7 mouse cellular contexts compared by ENCODE assay signal in the genomic region with DNA sequence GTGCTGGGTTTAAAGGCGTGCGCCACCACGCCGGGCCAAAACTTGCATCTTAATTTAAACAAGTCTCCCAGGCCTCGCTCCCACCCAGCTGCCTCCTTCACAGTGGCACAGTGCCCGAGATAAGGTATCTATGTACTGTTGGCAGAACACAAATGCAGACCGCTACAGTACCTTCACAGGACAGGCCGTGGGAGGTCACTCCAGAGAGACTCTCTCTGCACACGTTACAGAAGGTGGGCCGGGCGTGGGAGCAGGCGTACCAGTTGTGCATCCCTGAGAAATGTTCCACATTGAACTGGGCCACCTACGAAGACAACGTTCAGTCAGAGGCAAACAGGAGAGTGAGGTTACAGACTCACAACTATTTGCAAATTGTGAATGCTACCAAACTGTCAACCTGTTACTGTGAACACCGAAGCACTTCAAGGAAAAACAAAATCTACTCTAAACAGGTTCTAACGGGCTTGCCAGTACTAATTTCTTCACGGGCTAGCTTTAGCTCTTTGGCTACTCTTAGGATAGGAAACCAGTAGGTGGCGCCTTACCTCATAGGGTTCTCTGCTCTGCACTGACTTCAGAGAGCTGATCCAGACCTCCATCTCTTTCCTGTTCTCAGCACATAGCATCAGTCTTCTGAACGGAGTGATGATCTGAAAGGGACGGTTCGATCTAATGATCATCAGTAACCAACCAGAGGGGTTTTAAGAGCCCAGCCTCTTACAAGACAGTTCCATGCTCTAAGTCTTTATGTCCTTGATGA.
A peak's percentile ranks its signal among the peaks of the same experiment; 100 is the strongest.
DNase-seq lines count a peak whose midpoint lies in the region; ATAC-seq and TF ChIP-seq lines count a peak whose summit lies in the region.

No protein-coding gene starts in this region.

- DNase-seq in left cerebral cortex, adult 11 months (ENCODE audit: low spot score) = peak; percentile 47
- no peak for DNase-seq in left cerebral cortex, postnatal 4 days
- peak; percentile 71 for DNase-seq in ES-E14 (ENCODE audit: low read depth, low spot score)
- DNase-seq in adrenal gland, postnatal 14 days = peak; percentile 53
- peak; percentile 39 to 41 for DNase-seq in heart, postnatal 10 days
- DNase-seq in naive thymus-derived CD4-positive, alpha-beta T cell, adult 2 months (ENCODE audit: low read depth) = peak; percentile 56
- DNase-seq in hindbrain, embryonic 14.5 days (ENCODE audit: low spot score) = no peak

- H3K9ac ChIP-seq in ES-E14 (ENCODE audit: insufficient read depth, low read depth, low read length, poor library complexity, severe bottlenecking) = no peak overlapping the region; the same call in 1 of the 2 replicates
- no peak overlapping the region for H3K9ac ChIP-seq in hindbrain, embryonic 14.5 days

- H3K9me3 ChIP-seq in ES-E14 (ENCODE audit: control insufficient read depth, insufficient read depth, low read depth, low read length) = no peaks in the 10 kb centered on the region
- H3K9me3 ChIP-seq in hindbrain, embryonic 14.5 days (ENCODE audit: control insufficient read depth, low read length) = no peaks in the 10 kb centered on the region

- in situ Hi-C loops in ES-E14 (cut with MboI; ENCODE audit: low sequenced_read_pairs in 2 of 2, unreplicated experiment in 2 of 2) = no loop called here

- no peak overlapping the region for H3K27ac ChIP-seq in ES-E14 (ENCODE audit: insufficient read depth, low read depth, low read length, poor library complexity, severe bottlenecking)
- H3K27ac ChIP-seq in hindbrain, embryonic 14.5 days = no peak overlapping the region

- no peaks in the 10 kb centered on the region for H3K27me3 ChIP-seq in hindbrain, embryonic 14.5 days (ENCODE audit: control insufficient read depth, insufficient read depth, low read length)

- H3K4me3 ChIP-seq in ES-E14 (ENCODE audit: insufficient read depth in 1 of 2, low read depth in 1 of 2, low read length in 2 of 2, poor library complexity in 1 of 2, severe bottlenecking in 1 of 2) = 0 out of 4 replicates have a peak overlapping the region, but pooled peaks of 1 of the 2 experiments have one; percentile 7
- H3K4me3 ChIP-seq in hindbrain, embryonic 14.5 days (replicated peaks; ENCODE audit: low read length) = no peak overlapping the region

- no peak for ATAC-seq in hindbrain, embryonic 14.5 days (ENCODE audit: low FRiP score)

- intact Hi-C loops in left cerebral cortex, postnatal 4 days (cut with DNase I) = no loop called here
- intact Hi-C loops in heart, postnatal 10 days (cut with DNase I) = loop anchor here (2.0 kb wide), 1 partner anchor 479 kb away; no protein-coding TSS in a partner anchor

- peaks cover 12% of the 10 kb centered on the region; the same call in 1 of the 2 replicates for H3K36me3 ChIP-seq in ES-E14 (ENCODE audit: control insufficient read depth, insufficient read depth, low read length, poor library complexity, severe bottlenecking)
- H3K36me3 ChIP-seq in hindbrain, embryonic 14.5 days (replicated peaks; ENCODE audit: control insufficient read depth, insufficient read depth) = peaks cover 6% of the 10 kb centered on the region; the same call in 1 of the 2 replicates

- H3K4me1 ChIP-seq in ES-E14 (ENCODE audit: control insufficient read depth in 2 of 2, insufficient read depth in 2 of 2, low read length in 2 of 2, poor library complexity in 1 of 2) = no peaks in the 10 kb centered on the region; a peak in 1 of 4 replicates
- H3K4me1 ChIP-seq in hindbrain, embryonic 14.5 days (replicated peaks; ENCODE audit: control insufficient read depth, insufficient read depth, low read length) = no peaks in the 10 kb centered on the region

- WGBS in hindbrain, embryonic 14.5 days = 88% methylated on average over 21 of the region's 21 CpGs

- no peak overlapping the region for H3K4me2 ChIP-seq in hindbrain, embryonic 14.5 days (replicated peaks)

TF ChIP-seq in ES-E14, 5 proteins besides CTCF, POLR2A, EP300 and RAD21:
- TF ChIP-seq ZC3H11A (IDR thresholded peaks at IDR 0.05; ENCODE audit: borderline replicate concordance, low read depth, low read length) = no peak
- no peak for TF ChIP-seq HCFC1 (IDR thresholded peaks at IDR 0.05; ENCODE audit: borderline replicate concordance, insufficient read depth, low read length)
- TF ChIP-seq ZNF384 (IDR thresholded peaks at IDR 0.05; ENCODE audit: low read depth, low read length) = no peak
- no peak for TF ChIP-seq CHD2 (IDR thresholded peaks at IDR 0.05; ENCODE audit: low read depth, low read length)
- no peak for TF ChIP-seq MAFK (IDR thresholded peaks at IDR 0.05; ENCODE audit: insufficient read depth, low read depth, low read length)

Comparison
In these comparisons a context has a peak if more than half of its experiments do, and no peak if none do; other contexts are left out.
1. DNase-seq: peak in left cerebral cortex, adult 11 months (single experiment), ES-E14 (single experiment), adrenal gland, postnatal 14 days (single experiment), heart, postnatal 10 days (2 of 2) and naive thymus-derived CD4-positive, alpha-beta T cell, adult 2 months (single experiment); none in left cerebral cortex, postnatal 4 days (single experiment) and hindbrain, embryonic 14.5 days (single experiment).